Mouse (Mus musculus) monocyte, adult 2 months (primary cell): ENCODE data around the gene Uso1.
"Not testable (repeated sequence)": the region's sequence is repeated elsewhere in the genome, so short reads cannot be mapped to it uniquely, and the experiment has no call there.

ENCODE experiments used
- DNase-seq, 2 experiments: peaks; one replicate each; pipeline ENCODE4 v3.0.0; 2022; ENCODE audit warnings: low spot score in 2 of 2, low read depth in 1 of 2

Uso1 gene

GRCm38 (mm10) chr5:92127141-92127625 lies 10.6 kb upstream of the Uso1 start:
- no peak for DNase-seq

GRCm38 (mm10) chr5:92127751-92128150 lies 10.0 kb upstream of the Uso1 start:
- no peak for DNase-seq

- DNase-seq: peak in 1 of 2 experiments; percentile 52
Observed at GRCm38 (mm10) chr5:92128570-92128969, 9.2 kb upstream of the Uso1 start.

GRCm38 (mm10) chr5:92129321-92129768 lies 8.4 kb upstream of the Uso1 start:
- DNase-seq: no peak

GRCm38 (mm10) chr5:92130040-92130682 lies 7.6 kb upstream of the Uso1 start:
- no peak for DNase-seq

GRCm38 (mm10) chr5:92132127-92132526 lies 5.6 kb upstream of the Uso1 start:
- no peak for DNase-seq

GRCm38 (mm10) chr5:92133006-92133405 lies 4.7 kb upstream of the Uso1 start:
- DNase-seq: not testable (repeated sequence)

GRCm38 (mm10) chr5:92134934-92135333 lies 2.8 kb upstream of the Uso1 start:
- no peak for DNase-seq

GRCm38 (mm10) chr5:92136536-92137238 lies 1.1 kb upstream of the Uso1 start:
- DNase-seq: no peak

- no peak for DNase-seq
Observed at GRCm38 (mm10) chr5:92138093-92138621, 419 bp downstream of the Uso1 start.

GRCm38 (mm10) chr5:92139191-92139590 lies 1.5 kb downstream of the Uso1 start:
- DNase-seq: no peak

GRCm38 (mm10) chr5:92141696-92142095 lies 4.0 kb downstream of the Uso1 start:
- DNase-seq: no peak

- no peak for DNase-seq
Observed at GRCm38 (mm10) chr5:92142481-92142880, 4.7 kb downstream of the Uso1 start.

- no peak for DNase-seq
Observed at GRCm38 (mm10) chr5:92143665-92144064, 5.9 kb downstream of the Uso1 start.

GRCm38 (mm10) chr5:92144954-92145708 lies 7.4 kb downstream of the Uso1 start:
- no peak for DNase-seq

GRCm38 (mm10) chr5:92148248-92148647 lies 10.5 kb downstream of the Uso1 start:
- DNase-seq: no peak

GRCm38 (mm10) chr5:92149330-92149982 lies 11.7 kb downstream of the Uso1 start:
- no peak for DNase-seq

- no peak for DNase-seq
Observed at GRCm38 (mm10) chr5:92154861-92155260, 17.1 kb downstream of the Uso1 start.

- DNase-seq: no peak
Observed at GRCm38 (mm10) chr5:92165976-92166375, 28.2 kb downstream of the Uso1 start.

GRCm38 (mm10) chr5:92183071-92183830 lies 45.5 kb downstream of the Uso1 start:
- DNase-seq: no peak
